Mouse (Mus musculus) CD8-positive naive resting alpha-beta T cell, adult 57 days (primary cell): ENCODE results near the gene Rnf223. TPM values are rescaled to one million over a fixed set of nuclear protein-coding genes. Genes with fewer than 3 reads are reported as not detected.

ENCODE experiments used
- total RNA-seq: library from RNA; stranded (reverse); gene quantifications from one replicate; pipeline ENCODE4 v1.2.4, GENCODE M21; 2023

Rnf223 gene
- 1.4 TPM for total RNA-seq

GRCm38 (mm10) chr4:156130436-156130835, at the start of gene Rnf223:
Gene Rnf223 (plus strand): TSS chr4:156130513.

GRCm38 (mm10) chr4:156109570-156110331, 20.6 kb upstream of the Rnf223 start, which contains the start of gene 9430015G10Rik:
Gene 9430015G10Rik (plus strand): TSS chr4:156109982.

Other genes starting within 250 kb of the Rnf223 start
- 46.0 TPM for gene Pusl1, start 238.7 kb upstream of the Rnf223 start, total RNA-seq
- gene Acap3, start 238.7 kb upstream of the Rnf223 start, total RNA-seq: 48.0 TPM
- 114 TPM for gene Ube2j2, start 186.7 kb upstream of the Rnf223 start, total RNA-seq
- 3.1 TPM for gene C1qtnf12, start 168.2 kb upstream of the Rnf223 start, total RNA-seq
- 2.8 TPM for gene B3galt6, start 137.9 kb upstream of the Rnf223 start, total RNA-seq
- gene Sdf4, start 137.6 kb upstream of the Rnf223 start, total RNA-seq: 167 TPM
- 15.7 TPM for gene Tnfrsf4, start 116.7 kb upstream of the Rnf223 start, total RNA-seq
- 28.4 TPM for gene Tnfrsf18, start 104.3 kb upstream of the Rnf223 start, total RNA-seq
- gene Ttll10, start 71.1 kb upstream of the Rnf223 start, total RNA-seq: not detected
- 47.3 TPM for gene 9430015G10Rik, start 20.5 kb upstream of the Rnf223 start, total RNA-seq
- gene Agrn, start 67.0 kb downstream of the Rnf223 start, total RNA-seq: 5.8 TPM
- 14.4 TPM for gene Isg15, start 70.3 kb downstream of the Rnf223 start, total RNA-seq
- 10.8 TPM for gene AW011738, start 72.8 kb downstream of the Rnf223 start, total RNA-seq
- gene Perm1, start 85.4 kb downstream of the Rnf223 start, total RNA-seq: 0.43 TPM
- 46.5 TPM for gene Plekhn1, start 104.3 kb downstream of the Rnf223 start, total RNA-seq
- 99.1 TPM for gene Noc2l, start 105.5 kb downstream of the Rnf223 start, total RNA-seq
- gene Samd11, start 125.1 kb downstream of the Rnf223 start, total RNA-seq: 0.46 TPM
- not detected for gene Vmn2r-ps159, start 200.6 kb downstream of the Rnf223 start, total RNA-seq